Mouse (Mus musculus): Measurements from ENCODE around the gene 4930404N11Rik. TPM values are rescaled to one million over a fixed set of nuclear protein-coding genes. Genes with fewer than 3 reads are reported as not detected.

4930404N11Rik gene
- polyA plus RNA-seq, 1 experiment, result 0.40 TPM

DNA sequence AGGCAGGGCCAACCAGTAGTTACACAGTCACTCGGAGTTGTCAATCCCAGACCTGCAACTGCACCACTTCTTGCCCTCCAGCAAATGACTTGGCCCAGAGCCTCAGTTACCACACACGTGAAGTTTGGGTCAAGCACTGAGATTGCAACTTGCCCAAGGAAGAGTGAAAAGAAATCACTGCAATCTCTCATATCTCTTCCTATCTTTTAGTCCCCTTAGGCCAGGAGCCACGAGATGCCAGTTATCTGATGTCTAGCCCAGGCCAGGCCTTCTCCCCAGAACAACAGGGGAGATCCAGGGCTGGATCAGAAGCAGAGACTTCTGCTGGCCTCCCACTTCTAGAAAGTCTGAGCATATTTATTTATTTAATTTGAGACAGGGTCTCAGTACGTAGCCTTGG is 10.1 kb downstream of the 4930404N11Rik start:
- TF ChIP-seq GATA1 (IDR thresholded peaks at IDR 0.05; ENCODE audit: low read length), result no peak

DNA sequence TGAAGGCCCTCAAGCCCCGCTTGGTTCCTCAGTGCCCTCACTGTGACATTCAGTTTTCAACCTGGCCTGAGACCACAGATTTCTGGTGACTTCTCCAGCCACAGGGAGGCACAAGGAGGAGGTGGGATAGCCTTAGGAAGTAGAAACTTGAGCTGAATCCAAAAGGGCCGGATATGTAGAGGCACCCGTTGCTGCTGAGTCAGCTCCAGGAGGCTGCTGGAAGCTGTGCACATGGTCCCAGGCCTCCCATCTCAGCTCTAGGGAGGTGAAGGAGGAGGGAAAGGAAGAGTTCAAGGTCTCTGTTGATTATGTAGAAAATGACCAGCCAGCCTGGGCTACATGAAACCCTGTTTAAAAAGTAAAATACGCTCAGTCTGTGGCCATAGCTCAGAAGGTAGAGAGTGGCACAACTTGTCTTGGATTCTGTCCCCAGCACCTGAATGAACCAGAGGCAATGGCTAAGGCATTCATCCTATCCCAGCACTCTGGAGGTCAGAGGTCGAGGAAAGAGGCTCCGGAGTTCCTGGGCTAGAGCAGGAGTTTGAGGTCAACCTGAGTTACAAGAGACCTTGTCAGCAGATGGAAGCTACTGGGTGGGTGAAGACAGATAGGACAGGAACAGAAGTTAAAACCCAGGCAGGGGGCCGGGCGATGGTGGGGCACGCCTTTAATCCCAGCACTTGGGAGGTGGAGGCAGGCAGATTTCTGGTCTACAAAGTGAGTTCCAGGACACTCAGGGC is 10.7 kb downstream of the 4930404N11Rik start:
- no peak for TF ChIP-seq GATA1 (IDR thresholded peaks at IDR 0.05; ENCODE audit: low read length)

DNA sequence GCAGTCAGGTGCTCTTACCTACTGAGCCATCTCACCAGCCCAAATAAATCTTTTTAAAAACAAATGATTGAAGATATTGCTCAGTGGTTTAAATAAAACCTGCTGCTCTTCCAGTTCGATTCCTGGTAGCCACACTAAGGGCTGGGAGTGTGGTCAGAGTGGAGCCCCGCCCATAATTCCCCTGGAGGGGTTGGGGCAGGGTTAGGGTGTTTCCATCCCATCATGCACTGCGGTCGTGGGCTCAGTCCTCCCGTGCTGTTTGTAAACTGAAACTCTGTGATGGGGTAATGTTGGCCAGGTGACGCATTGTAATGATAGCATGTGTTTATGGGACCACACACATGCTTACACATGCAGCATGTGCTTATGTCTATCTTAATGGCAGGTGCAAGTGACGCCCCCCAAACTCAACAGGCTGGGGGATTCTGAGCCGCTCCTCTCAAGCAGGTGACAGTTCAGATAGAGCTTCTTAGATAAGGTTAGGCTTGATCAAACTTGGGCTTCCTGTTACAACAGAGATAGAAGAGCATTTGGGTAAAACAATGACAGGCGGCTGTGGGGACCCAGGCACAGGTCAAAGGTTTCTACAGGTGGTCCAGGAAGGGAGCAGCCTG is 13.8 kb downstream of the 4930404N11Rik start:
- TF ChIP-seq GATA1 (IDR thresholded peaks at IDR 0.05; ENCODE audit: low read length), result no peak

DNA sequence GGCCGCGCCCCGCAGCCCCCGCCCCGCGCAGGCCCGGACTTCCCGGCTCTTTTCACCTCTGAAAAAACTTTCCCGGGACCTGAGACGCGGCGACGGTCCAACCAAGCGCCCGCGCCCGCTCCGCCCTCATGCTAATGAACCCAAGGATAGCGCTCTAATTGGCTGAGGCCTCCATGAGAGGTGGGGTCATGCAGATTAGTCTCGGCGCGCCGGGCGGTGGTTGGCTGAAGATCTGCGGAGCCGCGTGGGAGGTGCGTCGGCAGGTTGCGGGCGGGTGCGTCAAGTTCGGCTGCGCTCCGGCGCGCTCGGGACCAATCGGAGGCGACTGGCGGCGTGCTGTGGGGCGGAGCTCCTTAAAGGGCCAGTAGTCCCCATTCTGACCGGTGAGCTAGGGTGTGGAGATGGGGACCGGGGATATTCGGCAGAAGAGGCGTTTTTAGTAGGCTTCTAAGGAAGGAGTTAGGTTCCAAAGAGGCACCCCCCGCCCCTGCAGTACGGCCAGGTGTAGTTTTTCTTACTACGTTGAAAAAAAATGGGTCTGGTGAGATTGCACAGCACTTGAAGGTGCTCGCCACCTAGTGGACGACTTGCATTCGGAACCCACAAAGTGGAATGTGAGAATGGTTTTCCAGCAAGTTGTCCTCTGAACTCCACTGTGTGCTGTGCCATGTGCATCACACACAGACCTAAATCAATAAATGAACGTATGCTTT is 15.1 kb downstream of the 4930404N11Rik start, which contains the start of gene Hmg20b:
Gene Hmg20b (minus strand): TSS at position 130 of the 713 bp plus-strand sequence.
- TF ChIP-seq GATA1 (IDR thresholded peaks at IDR 0.05; ENCODE audit: low read length), result no peak

DNA sequence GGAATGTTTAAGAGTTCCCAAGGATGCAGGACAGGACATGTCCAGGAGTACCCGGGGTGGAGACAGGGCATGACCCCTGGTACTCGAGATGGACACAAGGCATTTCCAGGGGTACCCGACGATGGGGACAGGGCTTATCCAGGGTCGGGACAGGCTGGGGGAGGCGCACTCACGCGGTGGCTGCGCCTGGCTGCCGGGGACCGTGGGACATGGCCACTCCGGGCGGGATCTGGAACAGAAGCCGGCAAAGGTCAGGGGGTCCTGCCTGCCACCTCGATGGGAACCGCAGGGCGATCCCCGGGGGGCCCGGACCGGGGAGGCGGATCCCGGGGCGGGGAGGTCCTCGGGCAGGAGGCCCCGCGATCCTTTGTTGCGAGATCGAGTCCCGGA is 15.7 kb downstream of the 4930404N11Rik start:
- no peak for TF ChIP-seq GATA1 (IDR thresholded peaks at IDR 0.05; ENCODE audit: low read length)

DNA sequence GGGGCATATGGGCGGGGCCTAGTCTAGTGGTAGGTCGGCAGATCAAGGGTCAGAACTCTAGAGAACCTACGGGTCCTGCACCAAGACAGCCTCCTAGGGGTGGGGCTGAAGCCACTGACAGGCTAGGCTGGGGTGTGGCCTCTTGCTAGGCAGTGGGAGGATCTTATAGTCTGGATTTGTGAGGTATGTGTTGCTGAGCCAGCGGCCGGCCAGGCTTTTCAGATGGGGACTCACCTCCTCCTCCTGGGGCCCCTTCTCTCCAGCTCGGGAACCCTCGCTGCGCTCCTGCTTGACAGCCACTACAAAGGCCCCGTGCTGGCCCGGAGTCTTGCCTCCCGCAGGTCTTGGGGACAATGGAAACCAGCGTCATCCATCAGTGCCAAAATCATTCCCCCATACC is 16.5 kb downstream of the 4930404N11Rik start:
- no peak for TF ChIP-seq GATA1 (IDR thresholded peaks at IDR 0.05; ENCODE audit: low read length)

DNA sequence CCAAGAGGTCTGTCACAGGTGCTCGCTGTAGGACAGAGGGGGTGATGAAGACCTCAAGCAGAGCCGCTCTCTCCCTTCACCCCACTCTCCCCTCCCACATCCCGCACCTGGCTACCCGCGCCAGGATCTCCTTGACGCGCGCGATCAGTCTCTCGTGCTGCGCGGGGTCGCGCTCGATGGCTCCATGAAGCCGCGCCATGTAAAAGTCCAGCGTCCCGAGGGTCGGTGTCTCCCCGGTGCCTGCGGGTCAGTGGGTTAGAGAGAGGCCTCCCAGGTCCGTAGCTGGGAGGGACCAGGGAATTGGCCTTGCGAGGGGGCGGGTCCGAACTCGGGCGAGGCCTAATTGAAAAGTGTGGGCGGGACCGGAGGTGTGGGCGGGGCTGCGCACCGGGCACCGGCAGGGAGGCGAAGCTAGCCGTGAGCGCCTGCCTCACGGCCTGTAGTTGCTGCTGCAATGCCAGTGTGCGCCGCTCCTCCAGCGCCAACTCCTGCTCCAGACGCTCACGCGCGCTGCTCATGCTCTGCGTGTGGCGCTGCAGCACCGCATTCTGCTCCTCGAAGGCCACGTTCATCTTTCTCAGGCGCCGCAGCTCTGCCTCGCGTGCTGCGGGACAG is 19.1 kb downstream of the 4930404N11Rik start:
- no peak for TF ChIP-seq GATA1 (IDR thresholded peaks at IDR 0.05; ENCODE audit: low read length)

DNA sequence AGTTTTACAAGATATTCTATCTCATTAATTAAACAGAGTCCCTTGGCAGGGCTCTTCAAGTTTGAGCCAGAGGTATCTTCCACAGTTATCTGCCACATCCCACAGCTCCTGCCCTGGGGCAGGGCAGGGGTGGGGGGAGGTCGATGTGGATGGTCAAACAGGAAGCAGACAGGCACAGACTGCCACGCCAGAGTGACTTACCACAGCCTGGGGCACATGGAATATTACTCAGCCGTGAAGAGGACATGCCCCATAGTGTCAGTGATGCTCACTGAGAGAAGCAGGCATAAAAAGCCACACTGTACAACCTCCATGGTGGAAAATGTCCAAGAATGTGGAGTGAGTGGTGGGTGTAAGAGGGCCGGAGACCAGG is 20.5 kb downstream of the 4930404N11Rik start:
- no peak for TF ChIP-seq GATA1 (IDR thresholded peaks at IDR 0.05; ENCODE audit: low read length)

DNA sequence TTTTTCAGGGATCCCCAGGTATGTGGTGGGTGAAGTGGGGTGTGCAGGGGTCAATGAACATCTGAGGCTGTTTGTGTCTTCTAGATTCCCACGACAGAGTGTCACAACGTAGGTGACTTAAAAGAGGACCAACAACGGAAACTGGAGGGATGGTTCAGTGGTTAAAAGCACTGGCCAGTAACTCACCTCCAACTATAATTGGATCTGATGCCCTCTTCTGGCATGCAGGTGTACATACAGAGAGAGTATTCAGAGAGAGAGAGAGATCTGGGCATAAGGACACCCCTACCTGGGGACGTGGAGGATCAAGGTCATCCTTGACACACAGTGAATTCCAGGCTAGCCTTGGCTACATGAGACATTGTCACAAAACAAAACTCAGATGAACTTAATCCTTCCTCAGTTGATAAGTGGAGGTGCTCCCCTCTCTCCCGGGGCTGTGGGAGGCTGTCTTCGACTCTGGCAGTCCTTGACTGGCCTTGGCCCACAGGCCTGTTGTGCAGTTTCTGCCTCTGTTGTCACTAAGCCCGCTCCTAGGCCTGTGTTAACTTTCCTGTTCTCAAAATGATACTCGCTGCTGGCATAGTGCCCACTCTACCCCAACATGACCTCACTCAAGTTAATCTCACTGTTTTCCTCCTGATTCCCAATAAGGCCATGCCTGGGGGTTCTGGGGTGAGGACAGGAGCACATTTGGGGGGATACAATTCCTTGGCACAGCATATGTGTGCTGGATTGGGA is 21.0 kb downstream of the 4930404N11Rik start:
- no peak for TF ChIP-seq GATA1 (IDR thresholded peaks at IDR 0.05; ENCODE audit: low read length)

DNA sequence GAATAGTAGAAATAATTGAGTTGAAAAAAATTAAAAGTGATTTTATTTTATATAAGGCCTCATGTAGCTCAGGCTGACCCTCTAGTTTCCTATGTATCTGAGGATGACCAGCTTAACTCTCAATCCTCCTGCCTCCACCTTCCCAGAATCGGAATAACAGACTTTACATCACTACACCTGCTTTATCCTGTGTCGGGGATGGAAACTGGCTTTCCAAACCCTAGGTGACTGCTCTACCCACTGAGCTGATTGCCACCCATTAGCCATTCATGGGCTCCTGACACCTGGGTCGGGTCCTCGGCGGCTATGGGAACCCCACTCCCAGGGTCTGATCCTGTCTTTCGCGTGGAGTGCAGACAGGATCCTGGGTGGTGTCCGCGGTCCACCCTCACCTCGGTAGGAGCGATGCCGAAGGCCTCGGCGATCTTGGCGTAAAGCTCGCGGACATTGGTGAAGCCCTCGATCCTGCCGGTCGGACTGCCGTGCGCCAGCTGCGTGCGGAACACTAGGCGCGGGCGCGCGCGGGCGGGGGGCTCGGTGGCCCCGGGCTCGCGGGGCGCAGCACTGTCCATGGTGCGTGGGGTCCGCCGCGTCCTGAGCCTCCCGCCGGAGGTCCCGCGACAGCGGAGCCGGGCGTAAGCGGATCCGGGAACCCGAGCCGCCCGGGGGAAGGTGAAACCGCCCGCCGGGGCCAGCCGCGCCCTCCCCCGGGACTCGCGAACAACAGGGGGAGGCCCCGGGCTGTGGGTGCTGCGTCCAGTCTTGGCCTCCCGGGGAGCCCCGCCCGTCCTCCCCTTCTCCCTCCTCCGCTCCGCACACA is 22.7 kb downstream of the 4930404N11Rik start, which contains the start of gene Gipc3:
Gene Gipc3 (minus strand): TSS at position 581 of the 820 bp plus-strand sequence.
- TF ChIP-seq GATA1 (IDR thresholded peaks at IDR 0.05; ENCODE audit: low read length), result no peak

DNA sequence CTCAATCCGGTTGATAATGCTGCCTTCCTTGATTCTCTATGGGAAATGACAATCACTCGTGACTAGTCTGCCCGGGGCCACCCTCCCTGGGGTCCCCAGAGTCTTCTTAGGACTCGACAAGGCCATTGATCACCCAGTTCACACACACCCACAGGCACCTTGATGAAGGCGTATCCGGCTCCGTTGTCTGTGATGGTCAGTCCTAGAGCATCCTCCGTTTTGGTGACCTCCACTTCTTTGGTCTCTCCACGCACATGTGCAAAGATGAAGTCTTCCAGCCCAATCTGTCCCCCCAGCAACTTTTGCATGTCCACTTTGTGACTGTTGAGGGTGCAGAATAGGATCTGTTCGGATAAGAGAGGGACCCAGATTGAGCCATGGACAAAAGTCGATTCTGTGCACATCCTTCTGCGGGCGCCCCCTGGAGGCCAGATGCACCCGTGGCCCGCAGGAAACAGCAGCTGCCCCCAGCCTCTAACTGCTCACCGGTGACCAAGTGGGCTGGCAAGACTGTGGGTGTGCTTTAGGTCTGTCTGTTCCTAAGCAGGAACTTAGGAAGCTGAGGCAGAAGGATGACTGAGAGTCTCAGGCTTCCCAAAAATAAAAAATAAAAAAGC is 24.2 kb downstream of the 4930404N11Rik start:
- TF ChIP-seq GATA1 (IDR thresholded peaks at IDR 0.05; ENCODE audit: low read length), result no peak

DNA sequence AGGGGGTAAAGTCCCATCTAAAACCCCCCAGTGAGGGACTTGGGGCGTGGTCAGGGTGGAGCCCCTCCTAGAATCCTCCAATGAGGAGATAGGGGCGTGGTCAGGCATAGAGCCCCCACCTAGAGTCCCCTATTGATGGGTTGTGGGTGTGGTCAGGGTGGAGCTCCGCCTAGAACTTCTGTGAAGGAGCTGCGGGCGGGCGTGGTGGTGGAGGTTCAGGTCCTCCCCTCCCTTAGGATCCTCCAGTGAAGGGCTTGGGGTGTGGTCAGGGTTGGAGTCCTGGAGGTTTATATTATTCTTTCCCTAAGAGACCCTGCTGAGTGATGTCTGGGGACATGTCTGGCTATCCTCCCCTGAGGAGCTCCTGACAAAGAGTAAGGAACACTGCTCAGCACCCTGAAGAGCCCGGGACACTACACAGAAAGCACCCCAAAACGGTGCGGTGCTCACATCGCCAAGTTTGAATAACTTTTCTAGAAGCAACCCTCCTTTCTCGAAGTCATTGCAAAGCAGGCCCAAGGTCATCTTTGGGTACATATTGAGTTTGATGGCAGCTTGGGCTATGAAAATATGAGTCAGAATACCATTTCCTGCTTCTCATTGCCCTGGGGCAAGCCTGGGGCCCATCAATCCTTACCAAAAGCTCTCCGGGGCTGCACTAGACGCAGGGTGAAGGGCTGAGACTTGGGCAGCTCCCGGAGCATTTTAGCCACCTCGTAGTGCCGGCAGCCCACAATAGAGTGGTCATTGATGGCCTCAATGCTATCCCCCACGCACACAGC is 24.9 kb downstream of the 4930404N11Rik start:
- no peak for TF ChIP-seq GATA1 (IDR thresholded peaks at IDR 0.05; ENCODE audit: low read length)

DNA sequence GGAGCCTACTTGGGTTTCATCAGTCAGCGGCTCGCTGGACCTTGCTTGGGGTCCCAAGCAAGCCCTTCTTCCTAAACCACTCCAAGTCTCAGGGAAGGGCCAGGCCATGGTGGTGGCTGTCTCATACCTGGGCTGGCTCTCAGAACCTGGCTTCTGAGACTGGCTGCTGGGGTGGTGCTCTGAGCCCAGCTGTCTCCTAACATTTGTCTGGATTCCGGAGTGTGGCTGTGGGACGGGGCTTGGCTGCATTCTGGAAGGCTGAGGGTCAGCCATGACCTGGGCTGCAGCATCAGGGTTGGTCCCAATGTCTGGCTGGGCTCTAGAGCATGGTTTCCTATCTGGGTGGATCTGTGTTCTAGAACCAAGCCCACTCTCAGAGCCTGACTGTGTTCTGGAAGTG is 29.1 kb downstream of the 4930404N11Rik start:
- TF ChIP-seq GATA1 (IDR thresholded peaks at IDR 0.05; ENCODE audit: low read length), result no peak

Measured in G1E-ER4 (cell line).